Mouse (Mus musculus) kidney, adult 11 months (tissue): ENCODE measurements around the gene Usp32.

Source experiments
- DNase-seq: peaks from one replicate; pipeline ENCODE4 v3.0.0; 2022

Usp32 gene

GRCm38 (mm10) chr11:84945841-84946240, 194.1 kb downstream of the Usp32 start:
- peak; percentile 85 for DNase-seq

GRCm38 (mm10) chr11:84944639-84945435, 195.1 kb downstream of the Usp32 start:
- DNase-seq, result no peak

- DNase-seq, result peak; percentile 51
These were observed 196.0 kb downstream of the Usp32 start for GRCm38 (mm10) chr11:84943948-84944347.

- no peak for DNase-seq
These were observed 199.8 kb downstream of the Usp32 start for GRCm38 (mm10) chr11:84940140-84940539.

GRCm38 (mm10) chr11:84939508-84940053, 200.4 kb downstream of the Usp32 start:
- no peak for DNase-seq
